Mouse (Mus musculus): ENCODE results near the gene Dab2ip. TPM values are rescaled to one million over a fixed set of nuclear protein-coding genes. Genes with fewer than 3 reads are reported as not detected.

Gene Dab2ip
- polyA plus RNA-seq, 1 experiment from 2014 or later = 41.3 TPM

DNA sequence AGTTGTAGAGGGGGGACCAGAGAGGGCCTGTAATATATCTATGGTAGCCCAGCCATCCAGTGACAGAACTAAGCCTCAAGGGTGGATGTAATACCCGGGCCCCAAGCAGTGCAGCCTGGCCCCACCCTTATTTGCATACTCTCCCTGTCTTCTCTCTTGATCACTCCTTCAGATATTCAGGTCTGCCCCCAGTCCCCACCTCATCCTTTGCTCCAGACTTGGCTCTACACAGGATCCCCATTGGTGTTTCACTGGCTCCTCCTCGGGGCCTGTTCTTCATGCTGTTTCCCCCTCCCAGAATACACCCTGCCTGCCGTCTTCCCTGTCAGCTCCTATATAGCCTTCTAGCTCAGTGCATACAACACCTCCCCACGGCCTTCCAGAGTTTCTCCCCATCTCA, 57.3 kb downstream of the Dab2ip start:
- WGBS = 44% methylated on average over 4 of the region's 4 CpGs
- H3K4me2 ChIP-seq (replicated peaks; ENCODE audit: low read depth) = no peak overlapping the region
- no peak overlapping the region for H3K4me3 ChIP-seq (ENCODE audit: low read depth, low read length)
- peaks cover 42% of the 10 kb centered on the region for H3K4me1 ChIP-seq (replicated peaks; ENCODE audit: control insufficient read depth, insufficient read depth, low read length)
- H3K27ac ChIP-seq (ENCODE audit: low read depth, low read length) = peak overlapping the region; percentile 90; the same call in 1 of the 2 replicates
- no peaks in the 10 kb centered on the region for H3K27me3 ChIP-seq (replicated peaks; ENCODE audit: control insufficient read depth, insufficient read depth, low read length)
- H3K36me3 ChIP-seq (ENCODE audit: control insufficient read depth, insufficient read depth) = no peaks in the 10 kb centered on the region
- no peak for ATAC-seq
- H3K9me3 ChIP-seq (ENCODE audit: control insufficient read depth) = no peaks in the 10 kb centered on the region
- no peak for TF ChIP-seq CTCF (IDR thresholded peaks at IDR 0.05; ENCODE audit: low read depth)
- H3K9ac ChIP-seq (ENCODE audit: low read depth, low read length) = no peak overlapping the region

DNA sequence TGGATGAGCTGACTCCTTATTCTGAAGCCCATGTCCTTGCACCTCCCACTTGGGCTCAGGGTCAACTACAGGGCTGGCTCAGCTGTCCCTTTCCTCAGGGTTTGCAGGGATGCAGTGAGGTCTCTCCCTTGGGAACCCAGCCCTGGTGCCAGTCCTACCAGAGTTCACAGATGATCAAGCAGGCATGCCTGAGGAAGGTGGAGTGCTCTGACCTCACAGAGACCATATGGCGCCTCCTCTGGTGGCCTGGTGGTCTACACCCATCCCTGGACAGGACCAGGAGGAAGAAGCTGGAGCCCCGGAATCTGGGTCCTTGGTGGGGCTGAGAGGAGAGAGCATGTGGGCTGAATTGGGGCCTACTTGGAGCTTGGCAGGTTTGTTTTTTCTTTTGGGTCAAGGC, 57.9 kb downstream of the Dab2ip start:
- Histone ChIP-seq H3K36me3 (ENCODE audit: control insufficient read depth, insufficient read depth) (no peaks in the 10 kb centered on the region), H3K4me1 (replicated peaks; ENCODE audit: control insufficient read depth, insufficient read depth, low read length) (peaks cover 41% of the 10 kb centered on the region), H3K4me2 (replicated peaks; ENCODE audit: low read depth) (no peak overlapping the region), H3K4me3 (ENCODE audit: low read depth, low read length) (no peak overlapping the region), H3K9ac (ENCODE audit: low read depth, low read length) (no peak overlapping the region), H3K9me3 (ENCODE audit: control insufficient read depth) (no peaks in the 10 kb centered on the region), H3K27ac (ENCODE audit: low read depth, low read length) (peak overlapping the region; percentile 90), H3K27me3 (replicated peaks; ENCODE audit: control insufficient read depth, insufficient read depth, low read length) (no peaks in the 10 kb centered on the region)
- TF ChIP-seq CTCF (IDR thresholded peaks at IDR 0.05; ENCODE audit: low read depth) = peak; percentile 51
- 69% methylated on average over 2 of the region's 2 CpGs for WGBS
- ATAC-seq = no peak

DNA sequence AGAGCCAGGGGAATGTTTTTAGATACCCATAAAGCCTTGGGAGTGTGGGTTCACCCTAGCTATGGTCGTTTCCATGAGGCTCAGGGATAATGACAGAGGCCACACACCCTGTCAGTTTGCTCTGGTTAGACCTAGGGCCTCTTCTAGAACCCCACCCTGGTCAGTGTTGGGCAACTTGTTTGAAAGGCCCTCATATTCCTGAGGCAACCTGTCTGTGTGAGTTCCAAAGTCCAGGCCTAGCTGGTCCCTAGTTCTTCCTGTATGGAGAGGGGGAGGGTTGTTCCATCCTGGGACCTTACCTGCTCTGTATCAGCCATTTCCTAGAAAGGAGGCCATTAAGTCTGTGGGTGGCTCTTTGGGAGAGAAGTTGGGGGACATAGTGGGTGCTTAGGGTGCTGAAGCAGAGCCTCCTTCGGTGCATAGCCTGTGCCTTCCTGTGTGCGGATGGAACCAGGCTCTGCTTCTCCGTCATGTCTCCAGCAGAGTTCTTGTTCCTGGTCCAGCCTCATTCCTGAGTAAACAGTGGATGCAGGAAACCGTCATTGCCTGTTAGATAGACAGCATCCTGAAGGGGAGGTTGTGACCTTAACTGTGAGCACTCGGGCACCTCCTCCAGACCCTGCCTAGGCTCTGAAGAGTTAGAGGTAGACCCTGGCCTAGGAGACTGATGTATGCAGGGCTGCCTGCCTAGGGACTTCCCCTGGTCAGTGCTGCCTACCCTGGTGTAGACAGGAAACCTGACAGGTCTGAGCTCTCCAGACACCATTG, 59.0 kb downstream of the Dab2ip start:
- no peaks in the 10 kb centered on the region for H3K36me3 ChIP-seq (ENCODE audit: control insufficient read depth, insufficient read depth)
- H3K4me2 ChIP-seq (replicated peaks; ENCODE audit: low read depth) = 0 out of 2 replicates have a peak overlapping the region, but pooled peaks have one; percentile 21
- no peak overlapping the region for H3K9ac ChIP-seq (ENCODE audit: low read depth, low read length)
- no peaks in the 10 kb centered on the region for H3K27me3 ChIP-seq (replicated peaks; ENCODE audit: control insufficient read depth, insufficient read depth, low read length)
- WGBS = 27% methylated on average over 6 of the region's 6 CpGs
- H3K4me3 ChIP-seq (ENCODE audit: low read depth, low read length) = no peak overlapping the region
- H3K9me3 ChIP-seq (ENCODE audit: control insufficient read depth) = no peaks in the 10 kb centered on the region
- peaks cover 44% of the 10 kb centered on the region for H3K4me1 ChIP-seq (replicated peaks; ENCODE audit: control insufficient read depth, insufficient read depth, low read length)
- ATAC-seq = peak; percentile 93
- no peak for TF ChIP-seq CTCF (IDR thresholded peaks at IDR 0.05; ENCODE audit: low read depth)
- peak overlapping the region; percentile 90 for H3K27ac ChIP-seq (ENCODE audit: low read depth, low read length)

DNA sequence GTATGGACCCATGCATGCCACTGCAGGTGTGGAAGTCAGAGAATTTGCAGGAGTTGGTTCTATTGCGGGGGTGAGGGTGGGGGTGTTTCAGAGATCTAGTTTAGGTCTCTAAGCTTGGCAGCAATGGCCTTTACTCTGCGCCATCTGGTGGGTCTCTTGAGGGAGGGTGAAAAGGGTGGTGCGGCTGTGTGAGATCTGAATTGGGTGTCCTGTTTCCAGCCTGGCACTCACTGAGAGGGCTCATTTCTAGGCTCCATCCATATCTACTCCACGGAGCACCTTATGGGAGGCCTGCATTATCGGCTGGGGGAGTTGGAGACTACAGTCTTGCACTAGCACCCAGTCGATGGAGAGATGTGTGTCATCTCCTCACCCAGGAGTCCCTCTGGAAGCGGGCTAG, 60.9 kb downstream of the Dab2ip start:
- H3K4me3 ChIP-seq (ENCODE audit: low read depth, low read length) = no peak overlapping the region
- TF ChIP-seq CTCF (IDR thresholded peaks at IDR 0.05; ENCODE audit: low read depth) = peak; percentile 14; the same call in 1 of the 2 replicates
- no peaks in the 10 kb centered on the region for H3K9me3 ChIP-seq (ENCODE audit: control insufficient read depth)
- H3K4me1 ChIP-seq (replicated peaks; ENCODE audit: control insufficient read depth, insufficient read depth, low read length) = peaks cover 34% of the 10 kb centered on the region
- H3K36me3 ChIP-seq (ENCODE audit: control insufficient read depth, insufficient read depth) = no peaks in the 10 kb centered on the region
- ATAC-seq = no peak
- no peaks in the 10 kb centered on the region for H3K27me3 ChIP-seq (replicated peaks; ENCODE audit: control insufficient read depth, insufficient read depth, low read length)
- no peak overlapping the region for H3K9ac ChIP-seq (ENCODE audit: low read depth, low read length)
- H3K4me2 ChIP-seq (replicated peaks; ENCODE audit: low read depth) = no peak overlapping the region
- H3K27ac ChIP-seq (ENCODE audit: low read depth, low read length) = no peak overlapping the region
- 69% methylated on average over 7 of the region's 7 CpGs for WGBS

DNA sequence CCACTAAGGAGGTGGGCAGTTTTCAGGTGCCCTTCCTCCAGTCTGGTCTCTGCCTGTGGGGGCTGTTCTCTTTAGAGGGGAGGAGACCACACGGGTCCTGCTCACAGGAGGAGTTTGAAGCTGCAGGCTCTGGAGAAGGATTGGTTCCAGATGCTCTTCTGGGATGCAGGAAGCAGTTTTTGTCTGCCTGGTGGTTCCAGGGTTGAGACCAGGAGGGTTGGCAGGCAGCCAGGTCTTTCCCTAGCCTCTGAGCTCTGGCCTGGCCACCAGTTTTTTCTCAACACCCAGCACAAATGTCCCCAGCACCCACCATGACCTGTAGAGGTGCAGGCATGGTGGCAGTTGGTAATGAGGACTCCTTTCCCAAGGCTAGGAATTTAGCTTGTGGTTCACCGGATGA, 61.5 kb downstream of the Dab2ip start:
- 37% methylated on average over 2 of the region's 2 CpGs for WGBS
- no peak for TF ChIP-seq CTCF (IDR thresholded peaks at IDR 0.05; ENCODE audit: low read depth)
- peaks cover 34% of the 10 kb centered on the region for H3K4me1 ChIP-seq (replicated peaks; ENCODE audit: control insufficient read depth, insufficient read depth, low read length)
- no peak overlapping the region for H3K27ac ChIP-seq (ENCODE audit: low read depth, low read length)
- no peaks in the 10 kb centered on the region for H3K27me3 ChIP-seq (replicated peaks; ENCODE audit: control insufficient read depth, insufficient read depth, low read length)
- ATAC-seq = no peak
- H3K4me3 ChIP-seq (ENCODE audit: low read depth, low read length) = no peak overlapping the region
- H3K4me2 ChIP-seq (replicated peaks; ENCODE audit: low read depth) = no peak overlapping the region
- no peak overlapping the region for H3K9ac ChIP-seq (ENCODE audit: low read depth, low read length)
- H3K36me3 ChIP-seq (ENCODE audit: control insufficient read depth, insufficient read depth) = no peaks in the 10 kb centered on the region
- H3K9me3 ChIP-seq (ENCODE audit: control insufficient read depth) = no peaks in the 10 kb centered on the region

DNA sequence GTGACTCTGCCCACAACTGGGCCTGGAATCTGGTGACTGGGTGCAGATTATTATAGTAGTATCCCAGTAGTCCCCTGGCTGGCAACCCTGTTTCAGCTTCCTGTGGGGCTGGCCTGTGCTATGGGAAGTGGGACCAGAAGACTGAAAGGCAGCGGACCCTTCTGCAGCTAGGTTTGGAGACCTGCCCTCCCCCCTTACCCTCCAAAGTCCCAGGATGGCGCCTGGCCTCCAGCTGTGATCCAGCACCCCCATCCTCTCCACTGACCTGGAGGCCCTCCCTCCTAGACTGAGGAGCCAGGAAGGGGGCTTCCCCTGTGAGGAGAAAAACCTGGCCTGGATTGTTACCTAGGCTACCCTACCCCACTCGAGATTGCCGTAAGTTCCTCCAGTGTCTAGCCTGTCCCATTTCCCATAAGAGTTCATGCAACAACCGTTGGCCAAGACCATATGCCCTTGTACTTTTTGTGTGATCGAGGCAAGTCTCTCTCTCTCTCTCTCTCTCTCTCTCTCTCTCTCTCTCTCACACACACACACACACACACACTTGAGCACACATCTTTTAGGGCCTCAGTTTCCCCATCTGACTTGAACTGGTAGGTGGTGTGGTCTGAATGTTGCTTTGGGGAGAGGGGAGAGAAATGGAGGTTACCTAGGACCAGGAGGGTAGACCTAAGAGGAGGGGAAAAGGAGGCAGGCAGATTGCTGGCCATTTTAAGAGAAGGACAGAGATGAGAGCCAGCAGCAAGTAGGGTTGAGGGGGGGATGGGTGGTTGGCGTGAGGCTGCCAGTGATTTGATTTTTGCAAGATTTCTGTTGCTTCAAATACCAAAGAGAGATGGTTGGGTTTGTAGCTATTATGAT, 62.5 kb downstream of the Dab2ip start:
- no peak for ATAC-seq
- TF ChIP-seq CTCF (IDR thresholded peaks at IDR 0.05; ENCODE audit: low read depth) = no peak
- peak overlapping the region; percentile 51 for H3K4me2 ChIP-seq (replicated peaks; ENCODE audit: low read depth)
- no peaks in the 10 kb centered on the region for H3K27me3 ChIP-seq (replicated peaks; ENCODE audit: control insufficient read depth, insufficient read depth, low read length)
- H3K4me3 ChIP-seq (ENCODE audit: low read depth, low read length) = no peak overlapping the region
- no peaks in the 10 kb centered on the region for H3K9me3 ChIP-seq (ENCODE audit: control insufficient read depth)
- H3K4me1 ChIP-seq (replicated peaks; ENCODE audit: control insufficient read depth, insufficient read depth, low read length) = peaks cover 32% of the 10 kb centered on the region
- no peaks in the 10 kb centered on the region for H3K36me3 ChIP-seq (ENCODE audit: control insufficient read depth, insufficient read depth)
- no peak overlapping the region for H3K9ac ChIP-seq (ENCODE audit: low read depth, low read length)
- H3K27ac ChIP-seq (ENCODE audit: low read depth, low read length) = no peak overlapping the region
- 32% methylated on average over 7 of the region's 7 CpGs for WGBS
